Comparison of ENCODE assay signal across 9 mouse cellular contexts in genomic region chr3:146337861-146338281, GRCm38 (mm10).
DNase-seq lines count a peak whose midpoint lies in the region; ATAC-seq and TF ChIP-seq lines count a peak whose summit lies in the region.
"Had no signal": no experiment of that assay in that cellular context is flagged by ENCODE, and none has a peak within 500 bp of the region (broad histone marks: within the 10 kb centered on the region; RNA-seq: fewer than 3 reads in every experiment).

No protein-coding gene starts in this region.

- peak overlapping the region; percentile 47 for H3K4me2 ChIP-seq in lung, embryonic 15.5 days
- H3K4me2 ChIP-seq in limb, embryonic 13.5 days (replicated peaks) = peak overlapping the region; percentile 53
- H3K4me2 ChIP-seq in neural tube, embryonic 15.5 days = peak overlapping the region; percentile 48
- H3K4me2 ChIP-seq: liver, embryonic 15.5 days had no signal

- no peaks in the 10 kb centered on the region for H3K9me3 ChIP-seq in lung, embryonic 15.5 days
- H3K9me3 ChIP-seq in limb, embryonic 13.5 days = no peaks in the 10 kb centered on the region
- no peaks in the 10 kb centered on the region for H3K9me3 ChIP-seq in neural tube, embryonic 15.5 days (replicated peaks)
- H3K9me3 ChIP-seq: liver, embryonic 15.5 days had no signal

- H3K36me3 ChIP-seq in lung, embryonic 15.5 days = no peaks in the 10 kb centered on the region
- H3K36me3 ChIP-seq in limb, embryonic 13.5 days = no peaks in the 10 kb centered on the region
- no peaks in the 10 kb centered on the region for H3K36me3 ChIP-seq in neural tube, embryonic 15.5 days
- H3K36me3 ChIP-seq: liver, embryonic 15.5 days had no signal

- no peak overlapping the region for H3K27ac ChIP-seq in cerebellum, adult 2 months (ENCODE audit: insufficient read depth, low read length)
- H3K27ac ChIP-seq in lung, embryonic 15.5 days = peak overlapping the region; percentile 66
- H3K27ac ChIP-seq in limb, embryonic 13.5 days = no peak overlapping the region
- H3K27ac ChIP-seq in neural tube, embryonic 15.5 days (replicated peaks) = peak overlapping the region; percentile 57
- H3K27ac ChIP-seq: liver, embryonic 15.5 days had no signal

- TF ChIP-seq CTCF in cerebellum, adult 2 months (IDR thresholded peaks at IDR 0.05; ENCODE audit: borderline replicate concordance, insufficient read depth, low read depth, low read length) = no peak

- 7% methylated on average over 7 of the region's 7 CpGs for WGBS in cerebellum, adult 2 months
- WGBS in lung, embryonic 15.5 days = 10% methylated on average over 7 of the region's 7 CpGs
- WGBS in limb, embryonic 13.5 days = 3% methylated on average over 7 of the region's 7 CpGs
- WGBS in neural tube, embryonic 15.5 days = 3% methylated on average over 7 of the region's 7 CpGs

- H3K4me3 ChIP-seq in cerebellum, adult 2 months (replicated peaks; ENCODE audit: insufficient read depth, low read depth, low read length) = peak overlapping the region; percentile 3
- H3K4me3 ChIP-seq in lung, embryonic 15.5 days = peak overlapping the region; percentile 23
- peak overlapping the region; percentile 13; the same call in 1 of the 2 replicates for H3K4me3 ChIP-seq in limb, embryonic 13.5 days
- H3K4me3 ChIP-seq in neural tube, embryonic 15.5 days (replicated peaks) = no peak overlapping the region
- H3K4me3 ChIP-seq: liver, embryonic 15.5 days had no signal

- no peak for TF ChIP-seq POLR2A in cerebellum, adult 2 months (IDR thresholded peaks at IDR 0.05; ENCODE audit: borderline replicate concordance, insufficient read depth, low read length)

- DNase-seq in cerebellum, adult 2 months = no peak
- DNase-seq in cerebellum, adult 11 months = no peak
- DNase-seq in lung, postnatal 36 days = no peak
- no peak for DNase-seq in adrenal gland, postnatal 25 days
- DNase-seq in thymus, postnatal 25 days = no peak

- no peak overlapping the region for H3K9ac ChIP-seq in lung, embryonic 15.5 days
- H3K9ac ChIP-seq in limb, embryonic 13.5 days = peak overlapping the region; percentile 50
- 0 out of 2 replicates have a peak overlapping the region, but pooled peaks have one; percentile 36 for H3K9ac ChIP-seq in neural tube, embryonic 15.5 days (replicated peaks)
- H3K9ac ChIP-seq: liver, embryonic 15.5 days had no signal

- peaks cover 6% of the 10 kb centered on the region; the same call in 1 of the 2 replicates for H3K4me1 ChIP-seq in cerebellum, adult 2 months (ENCODE audit: control insufficient read depth, insufficient read depth, low read length)
- H3K4me1 ChIP-seq in lung, embryonic 15.5 days = peaks cover 15% of the 10 kb centered on the region; the same call in 1 of the 2 replicates
- H3K4me1 ChIP-seq in limb, embryonic 13.5 days = peaks cover 27% of the 10 kb centered on the region
- peaks cover 40% of the 10 kb centered on the region for H3K4me1 ChIP-seq in neural tube, embryonic 15.5 days

- no peaks in the 10 kb centered on the region for H3K27me3 ChIP-seq in cerebellum, adult 2 months (ENCODE audit: control insufficient read depth, insufficient read depth, low read length)
- no peaks in the 10 kb centered on the region for H3K27me3 ChIP-seq in lung, embryonic 15.5 days
- 0 out of 2 replicates have a peak, but pooled peaks cover 2% of the 10 kb centered on the region for H3K27me3 ChIP-seq in limb, embryonic 13.5 days
- H3K27me3 ChIP-seq in neural tube, embryonic 15.5 days (replicated peaks) = no peaks in the 10 kb centered on the region
- H3K27me3 ChIP-seq: liver, embryonic 15.5 days had no signal

- peak; percentile 69; the same call in 1 of the 2 replicates for ATAC-seq in lung, embryonic 15.5 days (ENCODE audit: borderline replicate concordance, extremely low read depth, low FRiP score, low TSS enrichment)
- peak; percentile 42; the same call in 1 of the 2 replicates for ATAC-seq in limb, embryonic 13.5 days (ENCODE audit: low FRiP score, low read depth)
- ATAC-seq in neural tube, embryonic 15.5 days (ENCODE audit: low FRiP score) = peak; percentile 64

Comparison
In these comparisons a context has a peak if more than half of its experiments do, and no peak if none do; other contexts are left out.
1. H3K27ac ChIP-seq: peak in lung, embryonic 15.5 days (single experiment) and neural tube, embryonic 15.5 days (single experiment); none in cerebellum, adult 2 months (single experiment) and limb, embryonic 13.5 days (single experiment).
2. Peak in every context shown above with its lines, with median percentiles within 50 percentile points of each other: ATAC-seq and H3K4me2 ChIP-seq.